In genomic region chr17:29514435-29514834, GRCm38 (mm10) we compare ENCODE assay signal across 8 mouse cellular contexts. TPM values are rescaled to one million over a fixed set of nuclear protein-coding genes. Genes with fewer than 3 reads are reported as not detected.
DNase-seq lines count a peak whose midpoint lies in the region; ATAC-seq and TF ChIP-seq lines count a peak whose summit lies in the region.

No protein-coding gene starts in this region.

- peak; percentile 99 for TF ChIP-seq CTCF in E14TG2a.4 (conservative IDR thresholded peaks at IDR 0.05; ENCODE audit: low read length)

- H3K36me3 ChIP-seq in E14TG2a.4 (ENCODE audit: insufficient read depth, low read length): no peaks in the 10 kb centered on the region
- H3K36me3 ChIP-seq in lung, embryonic 16.5 days (ENCODE audit: control insufficient read depth, insufficient read depth, low read length): no peaks in the 10 kb centered on the region

- no peaks in the 10 kb centered on the region for H3K9me3 ChIP-seq in E14TG2a.4 (ENCODE audit: low read length)
- H3K9me3 ChIP-seq in lung, embryonic 16.5 days (ENCODE audit: control insufficient read depth, low read length): no peaks in the 10 kb centered on the region

- DNase-seq in brain, adult 2 months (ENCODE audit: low read depth, low spot score): peak; percentile 90
- peak; percentile 77 to 87 for DNase-seq in heart, postnatal 14 days
- peak; percentile 67 to 90 for DNase-seq in layer of hippocampus, adult 8-10 months (ENCODE audit: low spot score in 2 of 2)
- peak; percentile 68 for DNase-seq in ovary, postnatal 36 days (ENCODE audit: low spot score)
- peak; percentile 77 for DNase-seq in thymus, postnatal 14 days

- 0 out of 2 replicates have a peak, but pooled peaks cover 3% of the 10 kb centered on the region for H3K27me3 ChIP-seq in E14TG2a.4 (ENCODE audit: insufficient read depth, low read length)
- H3K27me3 ChIP-seq in lung, embryonic 16.5 days (ENCODE audit: control insufficient read depth, insufficient read depth, low read depth, low read length): no peaks in the 10 kb centered on the region

- peaks cover 65% of the 10 kb centered on the region for H3K4me1 ChIP-seq in E14TG2a.4 (replicated peaks; ENCODE audit: low read depth, low read length)
- peaks cover 2% of the 10 kb centered on the region; the same call in 1 of the 2 replicates for H3K4me1 ChIP-seq in lung, embryonic 16.5 days (replicated peaks; ENCODE audit: control insufficient read depth, insufficient read depth, low read length)

- no peak overlapping the region for H3K4me2 ChIP-seq in lung, embryonic 16.5 days (ENCODE audit: low read depth, low read length)

- peak; percentile 75 for ATAC-seq in erythroblast, adult 5-6 weeks (replicated peaks; ENCODE audit: low FRiP score, poor library complexity, severe bottlenecking)
- peak; percentile 39 for ATAC-seq in lung, embryonic 16.5 days (ENCODE audit: low read depth)

- no peak overlapping the region for H3K27ac ChIP-seq in lung, embryonic 16.5 days (ENCODE audit: low read length)

- intact Hi-C loops in heart, postnatal 14 days (cut with DNase I): loop anchor here (1.0 to 5.0 kb wide), 3 partner anchors 117 to 247 kb away; partner anchors contain the start of gene BC004004

- no peak overlapping the region for H3K9ac ChIP-seq in lung, embryonic 16.5 days (ENCODE audit: low read length)

- no peak overlapping the region for H3K4me3 ChIP-seq in E14TG2a.4 (replicated peaks; ENCODE audit: low read length)
- H3K4me3 ChIP-seq in lung, embryonic 16.5 days (ENCODE audit: low read length): no peak overlapping the region

- WGBS in lung, embryonic 16.5 days: 2% methylated on average over 11 of the region's 11 CpGs

RNA-seq across cellular contexts. Expression of gene Pim1, which starts 23.9 kb away (rescaled TPM):
- total RNA-seq in erythroblast, adult 5-6 weeks (2015; ENCODE audit: low replicate concordance): 342 and 357 TPM in 2 replicates
- 725 and 933 TPM in 2 replicates for total RNA-seq in erythroblast, adult 5-6 weeks (2017; ENCODE audit: low replicate concordance)
- total RNA-seq in heart, postnatal 14 days (2021): 10 to 100 TPM; 30.8 to 33.7 TPM
- total RNA-seq in layer of hippocampus, adult 8-10 months (2022): 1 to 10 TPM; 2.6 to 3.8 (median 3.4) TPM
- polyA plus RNA-seq in lung, embryonic 16.5 days (2015; fragmentation: Nextera tagmentation; extraction: Ambion mirVana): 15.6 and 16.6 TPM in 2 replicates

RNA-seq across cellular contexts. Expression of gene Gm17657, which starts 35.0 kb away (rescaled TPM):
- 2.9 TPM in 1 of 2 replicates, not detected in the other for total RNA-seq in erythroblast, adult 5-6 weeks (2015; ENCODE audit: low replicate concordance)
- not detected in 2 replicates for total RNA-seq in erythroblast, adult 5-6 weeks (2017; ENCODE audit: low replicate concordance)
- not detected for total RNA-seq in heart, postnatal 14 days (2021)
- not detected for total RNA-seq in layer of hippocampus, adult 8-10 months (2022)
- polyA plus RNA-seq in lung, embryonic 16.5 days (2015; fragmentation: Nextera tagmentation; extraction: Ambion mirVana): not detected in 2 replicates

RNA-seq across cellular contexts. Expression of gene Tbc1d22b, which starts 35.1 kb away (rescaled TPM):
- 3.7 and 4.4 TPM in 2 replicates for total RNA-seq in erythroblast, adult 5-6 weeks (2015; ENCODE audit: low replicate concordance)
- total RNA-seq in erythroblast, adult 5-6 weeks (2017; ENCODE audit: low replicate concordance): 0.51 and 1.3 TPM in 2 replicates
- total RNA-seq in heart, postnatal 14 days (2021): 10 to 100 TPM; 14.5 to 15.1 TPM
- 10 to 100 TPM; 37.0 to 41.9 (median 37.9) TPM for total RNA-seq in layer of hippocampus, adult 8-10 months (2022)
- 12.6 and 14.9 TPM in 2 replicates for polyA plus RNA-seq in lung, embryonic 16.5 days (2015; fragmentation: Nextera tagmentation; extraction: Ambion mirVana)

RNA-seq across cellular contexts. Expression of gene Tmem217, which starts 37.8 kb away (rescaled TPM):
- not detected in 2 replicates for total RNA-seq in erythroblast, adult 5-6 weeks (2015; ENCODE audit: low replicate concordance)
- total RNA-seq in erythroblast, adult 5-6 weeks (2017; ENCODE audit: low replicate concordance): not detected in 2 replicates
- total RNA-seq in heart, postnatal 14 days (2021): not detected
- total RNA-seq in layer of hippocampus, adult 8-10 months (2022): not detected
- 0.85 and 1.1 TPM in 2 replicates for polyA plus RNA-seq in lung, embryonic 16.5 days (2015; fragmentation: Nextera tagmentation; extraction: Ambion mirVana)

Comparison
In these comparisons a context has a peak if more than half of its experiments do, and no peak if none do; other contexts are left out.
1. RNA of gene Pim1, which starts 23.9 kb away (total RNA-seq): 342 to 933 TPM in erythroblast, adult 5-6 weeks; 30.8 to 33.7 TPM in heart, postnatal 14 days and 2.6 to 3.8 TPM in layer of hippocampus, adult 8-10 months; every median in the first group is over 4 times any median in the second.
2. Peak in every context shown above with its lines, with median percentiles within 50 percentile points of each other: DNase-seq.